Mouse (Mus musculus): Measurements from ENCODE around the gene Uhrf1.
A peak's percentile ranks its signal among the peaks of the same experiment; 100 is the strongest.

Gene Uhrf1

DNA sequence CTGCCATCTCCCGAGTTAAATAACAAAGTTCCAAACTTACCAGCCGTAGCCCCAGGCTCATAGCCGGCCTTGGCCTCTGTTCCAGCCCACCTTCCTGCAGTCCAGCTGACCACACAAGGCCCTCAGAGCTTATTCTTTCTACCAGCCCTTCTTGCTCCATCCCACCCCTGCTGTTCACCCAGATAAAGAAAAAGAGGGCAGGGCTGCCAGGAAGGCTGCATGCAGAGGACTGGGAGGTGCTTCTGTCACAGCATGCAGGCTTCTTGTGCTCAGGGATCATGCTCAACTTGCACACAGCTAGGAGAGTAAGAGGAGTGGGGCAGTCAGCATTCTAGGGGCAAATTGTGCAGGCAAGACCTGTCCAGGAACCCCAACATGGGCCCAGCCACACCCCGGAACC lies 45.0 kb downstream of the Uhrf1 start:
- no peak for DNase-seq (ENCODE audit: low read depth, low spot score)

DNA sequence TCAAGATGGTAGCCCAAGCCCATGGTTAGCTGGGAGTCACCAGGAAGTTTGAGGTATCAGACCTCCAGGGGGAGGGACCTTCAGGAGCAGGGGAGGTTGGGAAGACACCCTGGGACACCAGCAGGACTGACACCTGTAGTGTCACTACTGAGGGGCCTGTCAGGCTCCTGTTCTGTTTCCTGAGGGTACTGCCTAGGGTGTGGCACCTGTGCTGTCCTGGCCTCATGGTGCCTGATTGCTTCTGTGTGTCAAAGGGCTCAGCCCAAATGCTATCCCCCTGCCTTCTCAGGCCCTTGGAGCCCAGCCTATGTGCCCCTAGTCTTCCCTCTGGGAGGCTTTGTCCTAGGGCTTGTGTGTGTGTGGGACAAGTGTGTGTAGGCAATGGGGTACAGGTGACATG lies 45.5 kb downstream of the Uhrf1 start:
- DNase-seq (ENCODE audit: low read depth, low spot score): no peak

DNA sequence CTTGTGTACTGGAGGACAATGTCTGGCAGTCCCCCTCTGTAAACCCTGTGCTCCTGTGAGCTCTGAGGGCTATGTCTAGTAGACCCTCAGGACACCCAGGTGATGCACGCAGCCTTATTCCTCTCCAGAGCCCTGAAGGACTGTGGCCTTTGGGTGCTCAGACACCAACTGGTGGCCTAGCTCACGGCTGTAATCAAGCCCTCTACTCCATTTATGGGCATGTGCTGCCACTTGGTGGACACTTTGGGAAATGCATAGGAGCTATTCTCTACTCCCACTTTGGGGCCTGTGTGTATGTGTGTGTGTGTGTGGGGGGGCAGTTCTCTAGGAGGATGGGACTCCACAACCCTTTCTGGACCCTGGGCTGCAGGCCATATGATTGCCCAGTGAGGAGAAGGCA lies 47.6 kb downstream of the Uhrf1 start:
- DNase-seq (ENCODE audit: low read depth, low spot score): peak; percentile 66

DNA sequence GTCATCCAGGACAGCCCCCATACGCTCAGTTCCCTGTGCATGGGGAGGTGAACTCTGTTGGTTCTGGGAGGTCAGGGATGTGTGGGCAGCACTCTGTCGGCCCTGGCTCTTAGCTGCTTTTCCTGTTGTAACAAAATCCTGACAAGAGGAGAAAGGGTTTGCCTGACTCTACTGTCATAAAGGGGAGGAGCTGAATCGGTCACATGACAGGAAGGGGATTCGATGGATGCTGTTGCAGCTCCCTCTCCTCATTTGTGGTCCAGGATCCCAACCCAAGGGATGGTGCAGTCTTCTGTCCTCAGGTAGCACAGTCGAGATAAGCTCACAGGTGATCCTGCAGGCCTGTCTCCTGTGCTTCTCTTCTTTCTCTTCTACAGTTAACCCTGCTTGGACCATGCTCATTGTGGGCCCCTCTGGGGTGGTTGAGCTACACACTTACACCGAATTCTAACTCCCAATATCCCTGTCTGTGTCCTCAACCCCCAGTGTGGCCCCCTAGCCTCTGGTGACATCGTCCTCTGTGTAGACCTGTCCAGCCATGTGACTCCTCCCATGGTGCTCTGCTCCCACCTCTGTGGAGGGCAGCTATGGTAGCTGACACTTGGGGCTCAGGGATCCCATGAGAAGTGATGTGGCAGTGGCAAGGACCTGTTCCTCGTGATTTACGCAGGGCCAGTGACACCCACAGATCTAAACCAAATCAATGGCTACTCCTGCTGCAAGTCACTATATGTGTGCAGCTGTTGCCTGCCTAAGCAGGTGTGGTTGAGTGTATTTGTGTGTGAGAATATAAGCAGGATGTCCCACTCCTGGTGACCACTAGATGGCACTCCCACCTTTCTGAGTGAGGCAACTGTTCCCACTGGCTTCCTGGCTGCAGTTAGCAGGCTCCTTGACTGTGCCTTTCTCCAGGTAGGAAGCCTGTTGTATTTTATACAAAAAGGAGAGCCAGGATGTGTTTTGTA lies 54.1 kb downstream of the Uhrf1 start:
- DNase-seq (ENCODE audit: low read depth, low spot score): peak; percentile 85

DNA sequence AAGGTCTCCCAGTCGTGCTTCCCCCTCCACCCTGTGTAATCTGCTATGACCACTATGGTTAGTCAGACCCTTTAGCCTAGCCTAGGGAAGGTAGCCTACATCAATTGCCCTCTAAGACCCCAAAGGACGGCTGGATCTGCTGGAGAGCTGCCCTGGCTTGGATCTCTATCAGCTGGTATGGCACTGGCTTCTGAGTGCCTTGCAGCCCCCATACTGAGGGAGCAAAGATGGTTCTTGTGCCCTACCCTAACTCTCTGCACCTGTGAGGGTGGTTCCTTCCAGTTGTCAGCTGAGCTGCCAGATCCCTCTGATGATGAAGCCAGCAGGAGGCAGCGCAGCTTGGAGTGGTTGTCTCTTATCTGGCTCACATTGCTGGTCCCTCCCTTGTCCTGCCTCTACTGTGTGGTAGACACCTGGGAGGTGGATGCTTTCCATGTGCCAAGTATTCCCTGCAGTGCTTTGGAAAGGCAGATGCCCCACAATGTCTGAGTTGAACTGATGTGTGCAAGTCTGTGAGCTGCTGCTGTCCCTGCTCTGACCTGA lies 56.1 kb downstream of the Uhrf1 start:
- DNase-seq (ENCODE audit: low read depth, low spot score): no peak

DNA sequence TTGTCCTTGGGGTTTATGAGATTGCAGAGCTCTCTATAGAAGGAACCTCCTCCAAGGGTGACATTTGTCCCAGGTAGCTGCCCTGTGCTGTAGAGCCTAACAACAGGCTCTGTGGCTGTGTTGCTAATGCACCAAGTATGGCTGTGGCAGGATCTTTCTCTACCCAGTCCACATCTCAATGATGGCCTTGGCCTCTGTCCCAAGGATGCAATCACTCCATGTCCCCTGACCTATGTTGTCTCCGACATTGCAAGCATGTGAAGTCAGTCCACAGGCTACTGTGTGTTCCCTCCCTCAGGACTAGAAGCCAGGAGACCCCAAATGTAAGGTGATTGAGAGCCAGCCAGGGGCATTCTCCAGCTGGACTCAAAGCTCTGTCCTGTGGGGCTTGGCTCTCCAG lies 56.7 kb downstream of the Uhrf1 start:
- DNase-seq (ENCODE audit: low read depth, low spot score): no peak

DNA sequence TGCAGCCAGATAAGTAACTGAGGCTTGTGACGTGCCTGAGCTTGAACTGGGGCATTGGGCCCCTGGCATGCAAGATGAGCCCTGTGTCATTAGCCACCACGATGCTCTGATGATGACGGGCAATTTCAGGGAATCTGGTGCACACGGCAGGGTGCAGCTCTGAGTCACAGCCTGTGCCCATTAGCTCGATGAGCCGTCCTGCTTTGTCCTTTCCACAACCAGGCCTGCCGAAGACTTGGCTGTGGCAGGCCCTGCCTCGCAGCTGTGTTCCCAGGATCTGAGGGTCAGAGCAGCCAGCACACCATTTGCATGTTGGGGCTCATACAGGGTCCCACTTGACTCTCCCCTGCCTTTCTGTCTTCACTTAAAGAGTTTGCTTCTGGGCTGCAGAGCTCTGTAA lies 57.3 kb downstream of the Uhrf1 start:
- no peak for DNase-seq (ENCODE audit: low read depth, low spot score)

DNA sequence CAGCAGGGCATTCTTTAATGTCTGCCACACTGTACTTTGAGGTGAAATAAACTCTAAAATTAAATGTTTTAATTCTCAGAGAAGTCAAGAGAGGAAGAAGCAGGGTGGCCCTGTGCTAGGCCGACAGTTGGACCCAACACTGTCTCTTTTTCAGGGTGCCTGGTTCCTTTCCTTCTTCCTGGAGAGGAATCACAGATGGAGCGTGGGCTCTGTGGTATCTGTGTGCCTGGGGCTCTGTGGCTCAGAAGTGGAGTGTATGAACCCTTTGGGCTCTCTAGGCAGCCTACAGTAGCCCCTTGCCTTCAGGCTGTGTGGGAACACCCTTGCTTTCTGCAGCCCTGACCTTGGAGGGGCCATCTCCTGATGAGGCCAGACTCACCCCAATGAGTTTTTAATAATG lies 58.4 kb downstream of the Uhrf1 start:
- DNase-seq (ENCODE audit: low read depth, low spot score): no peak

DNA sequence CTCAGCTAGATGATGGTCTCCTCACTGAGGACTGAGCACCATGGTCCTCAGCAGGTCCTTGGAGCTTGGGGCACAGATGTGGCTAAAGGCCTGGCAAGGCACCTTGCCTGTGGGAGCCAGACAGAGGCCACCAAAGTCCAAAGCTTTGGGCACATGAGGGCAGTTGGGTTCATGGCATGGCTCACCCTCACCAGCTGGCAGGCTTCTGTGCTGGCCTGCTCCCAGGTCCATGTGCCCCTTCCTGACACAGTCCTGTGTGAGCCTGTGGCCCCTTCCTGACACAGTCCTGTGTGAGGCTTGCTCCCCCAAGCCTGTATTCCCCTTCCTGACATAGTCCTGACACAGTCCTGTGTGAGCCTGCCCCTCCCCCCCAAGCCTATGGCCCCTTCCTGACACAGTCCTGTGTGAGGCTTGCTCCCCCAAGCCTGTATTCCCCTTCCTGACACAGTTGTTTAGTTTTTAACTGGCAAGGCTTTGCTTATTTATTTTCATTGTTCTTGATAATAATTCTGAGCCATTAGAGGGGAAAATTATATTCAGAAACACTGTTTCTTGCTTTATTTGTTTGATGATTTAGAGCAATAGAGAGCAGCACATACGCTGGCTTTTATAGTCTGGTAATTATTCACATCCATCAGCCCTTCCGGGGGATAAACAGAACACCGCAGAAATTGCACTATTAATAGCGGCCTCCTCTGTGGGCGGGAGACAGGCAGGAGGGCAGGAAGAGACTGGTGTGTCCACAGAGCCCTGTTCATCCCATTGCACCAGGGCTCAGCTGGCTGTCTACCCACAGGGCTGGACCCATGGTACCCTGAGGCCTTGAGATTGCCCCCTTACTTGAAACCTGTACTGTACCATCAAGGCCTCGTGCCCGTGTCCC lies 62.9 kb downstream of the Uhrf1 start:
- no peak for DNase-seq (ENCODE audit: low read depth, low spot score)

DNA sequence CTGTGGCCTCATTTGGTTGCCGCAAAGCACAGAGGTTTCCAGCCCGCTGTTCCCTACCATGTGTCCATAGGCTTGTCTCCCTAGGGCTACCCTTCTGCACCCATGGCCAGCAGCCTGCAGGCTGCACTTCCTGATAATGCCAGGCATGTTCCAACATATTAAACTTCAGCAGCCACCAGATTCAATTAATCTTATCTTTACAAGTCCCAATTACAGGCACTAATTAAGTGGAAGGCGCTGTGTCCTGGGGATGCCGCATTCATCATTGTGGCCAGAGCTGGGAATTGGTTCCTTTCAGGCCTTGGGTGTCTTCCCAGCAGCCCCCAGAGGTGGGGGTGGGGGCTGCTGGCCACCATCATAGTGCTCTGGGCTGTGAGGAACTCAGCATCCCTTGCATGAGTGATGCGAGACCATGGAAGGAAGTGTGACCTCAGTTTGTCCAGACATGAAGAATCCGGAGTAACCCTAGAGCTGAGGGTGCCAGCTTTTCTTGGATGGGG lies 65.2 kb downstream of the Uhrf1 start:
- DNase-seq (ENCODE audit: low read depth, low spot score): no peak

DNA sequence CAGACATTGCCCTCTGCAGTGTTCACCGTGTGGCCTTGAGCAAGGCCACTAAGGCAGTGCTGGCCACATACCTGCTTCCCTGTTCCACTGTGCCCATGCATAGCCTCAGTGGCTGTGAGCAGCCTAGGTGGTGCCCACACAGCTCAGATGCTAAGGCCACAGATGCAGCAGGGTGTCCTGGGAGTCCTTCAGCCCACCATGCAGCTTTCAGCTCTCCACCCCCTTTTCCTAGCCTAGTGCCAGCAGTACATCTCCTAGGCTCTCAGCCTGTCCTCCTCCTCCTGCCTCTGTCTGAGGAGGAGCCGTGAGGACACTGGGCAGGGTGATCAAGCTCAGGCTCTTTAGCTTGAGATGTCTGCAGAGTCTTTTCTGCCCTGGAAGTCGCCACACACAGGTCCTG lies 67.0 kb downstream of the Uhrf1 start:
- no peak for DNase-seq (ENCODE audit: low read depth, low spot score)

DNA sequence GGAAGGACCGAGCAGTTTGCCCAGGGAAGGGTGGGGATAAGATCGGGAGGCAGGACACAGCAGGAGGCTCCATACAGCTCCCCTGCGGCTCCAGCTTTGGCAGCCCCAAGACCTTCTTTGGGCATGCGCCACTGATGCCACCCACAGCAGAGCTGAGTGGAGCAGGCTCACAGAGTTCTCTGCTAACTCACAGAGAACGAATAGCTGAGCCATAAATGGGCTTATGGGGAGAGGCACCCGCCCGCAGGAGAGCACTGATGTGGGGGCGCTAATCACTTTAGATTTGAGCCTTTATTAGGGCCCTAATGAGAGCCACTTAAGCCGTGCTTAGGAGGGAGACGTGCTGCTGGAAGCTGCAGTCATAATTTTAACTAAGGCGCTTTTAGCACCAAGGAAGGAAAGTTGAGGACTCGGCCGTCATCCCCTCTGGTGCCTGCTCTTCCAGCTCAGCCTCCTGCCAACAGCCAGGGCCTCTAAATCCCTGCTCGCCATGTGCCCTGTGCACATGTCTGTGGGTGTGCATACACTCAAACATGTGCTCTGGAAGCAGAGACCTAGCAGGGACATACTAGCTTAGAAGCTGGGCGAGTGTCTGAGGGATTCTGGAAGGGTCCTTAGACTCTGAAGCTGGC lies 68.0 kb downstream of the Uhrf1 start:
- no peak for DNase-seq (ENCODE audit: low read depth, low spot score)

DNA sequence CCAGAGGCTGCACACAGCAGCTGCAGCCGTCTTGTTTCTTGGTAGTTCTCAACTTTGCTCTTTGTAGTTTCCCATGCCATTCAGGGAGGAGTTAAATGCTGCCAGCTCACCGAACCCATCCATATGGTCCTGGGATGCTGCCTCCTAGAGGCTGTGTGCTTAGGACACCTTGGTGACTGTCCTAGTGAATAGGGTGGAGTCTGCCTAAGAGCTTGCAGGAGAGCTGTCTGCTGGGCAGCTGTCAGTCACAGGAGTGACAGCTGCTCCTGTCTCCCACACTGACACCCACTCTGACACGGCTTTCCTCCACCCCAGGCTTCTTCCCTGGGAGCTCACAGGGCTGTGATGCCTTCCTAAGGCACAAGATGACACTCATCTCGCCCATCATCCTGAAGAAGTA lies 69.0 kb downstream of the Uhrf1 start:
- DNase-seq (ENCODE audit: low read depth, low spot score): no peak
